Mouse (Mus musculus) ES-Bruce4 (cell line): ENCODE data around the gene Sntb2. TPM values are rescaled to one million over a fixed set of nuclear protein-coding genes. Genes with fewer than 3 reads are reported as not detected.
A peak's percentile ranks its signal among the peaks of the same experiment; 100 is the strongest.

Source experiments
- H3K27ac ChIP-seq: 2 replicates; pipeline ENCODE4 v1.5.1; 2012; ENCODE audit warnings: low read length, inconsistent platforms; ENCODE audit not compliant: insufficient read depth
- H3K27me3 ChIP-seq: 2 replicates; pipeline ENCODE4 v1.6.1; 2012; ENCODE audit warnings: mild to moderate bottlenecking, low read length, inconsistent platforms; ENCODE audit not compliant: control insufficient read depth, poor library complexity, insufficient read depth, severe bottlenecking
- H3K36me3 ChIP-seq: 2 replicates; pipeline ENCODE4 v1.6.1; 2012; ENCODE audit warnings: inconsistent platforms, mild to moderate bottlenecking, low read length, moderate library complexity; ENCODE audit not compliant: control insufficient read depth, poor library complexity, insufficient read depth, severe bottlenecking
- H3K4me1 ChIP-seq: one replicate; pipeline ENCODE4 v1.8.1; 2011; ENCODE audit warnings: low read length; ENCODE audit not compliant: control insufficient read depth, insufficient read depth
- H3K4me3 ChIP-seq: 2 replicates; pipeline ENCODE4 v1.5.1; 2011; ENCODE audit warnings: low read depth, mild to moderate bottlenecking, low read length
- H3K9ac ChIP-seq: 2 replicates; pipeline ENCODE4 v1.6.1; 2012; ENCODE audit warnings: low read depth, mild to moderate bottlenecking, inconsistent platforms; ENCODE audit not compliant: poor library complexity, severe bottlenecking
- H3K9me3 ChIP-seq: replicated peaks from 2 replicates; pipeline ENCODE4 v1.6.1; 2012; ENCODE audit warnings: mild to moderate bottlenecking, low read length, inconsistent platforms; ENCODE audit not compliant: control insufficient read depth, poor library complexity, insufficient read depth, severe bottlenecking
- CTCF ChIP-seq: IDR thresholded peaks from one replicate; pipeline ENCODE4 v1.8.1; 2011; ENCODE audit warnings: low read depth, low read length
- EP300 ChIP-seq: IDR thresholded peaks from 2 replicates; pipeline ENCODE4 v1.6.1; 2011; ENCODE audit warnings: low read depth, low read length; ENCODE audit not compliant: insufficient read depth
- POLR2A ChIP-seq: IDR thresholded peaks from one replicate; pipeline ENCODE4 v1.8.1; 2011; ENCODE audit warnings: low read length; ENCODE audit not compliant: insufficient read depth
- polyA plus RNA-seq: library from polyadenylated mRNA; stranded (reverse); fragments of >200 nt; gene quantifications from 2 replicates; pipeline ENCODE4 v1.2.4, GENCODE M21; 2011; ENCODE audit warnings: low read depth; ENCODE audit not compliant: missing spikeins, insufficient read depth, insufficient read length

The Sntb2 gene
- polyA plus RNA-seq, 1 experiment, result 26.5 TPM

GRCm38 (mm10) chr8:106997416-106997815 lies 61.9 kb downstream of the Sntb2 start:
- TF ChIP-seq CTCF (no peak), EP300 (no peak), POLR2A (no peak)
- no peak overlapping the region for H3K27ac ChIP-seq
- no peaks in the 10 kb centered on the region for H3K27me3 ChIP-seq
- H3K4me1 ChIP-seq, result no peaks in the 10 kb centered on the region
- H3K36me3 ChIP-seq, result peaks cover 63% of the 10 kb centered on the region
- no peak overlapping the region for H3K9ac ChIP-seq
- H3K4me3 ChIP-seq, result no peak overlapping the region
- no peaks in the 10 kb centered on the region for H3K9me3 ChIP-seq

GRCm38 (mm10) chr8:106999068-106999467 lies 63.5 kb downstream of the Sntb2 start:
- Histone ChIP-seq H3K27me3 (no peaks in the 10 kb centered on the region), H3K9ac (no peak overlapping the region), H3K4me3 (no peak overlapping the region), H3K27ac (no peak overlapping the region), H3K36me3 (peaks cover 65% of the 10 kb centered on the region), H3K9me3 (no peaks in the 10 kb centered on the region), H3K4me1 (no peaks in the 10 kb centered on the region)
- TF ChIP-seq EP300, result no peak
- TF ChIP-seq CTCF, result no peak
- no peak for TF ChIP-seq POLR2A

GRCm38 (mm10) chr8:107002532-107002931 lies 67.0 kb downstream of the Sntb2 start:
- Histone ChIP-seq H3K4me3 (no peak overlapping the region), H3K27ac (no peak overlapping the region), H3K4me1 (no peaks in the 10 kb centered on the region), H3K9ac (no peak overlapping the region), H3K27me3 (no peaks in the 10 kb centered on the region), H3K36me3 (peaks cover 57% of the 10 kb centered on the region), H3K9me3 (no peaks in the 10 kb centered on the region)
- TF ChIP-seq POLR2A (no peak), CTCF (peak; percentile 91), EP300 (no peak)

- Histone ChIP-seq H3K27ac (no peak overlapping the region), H3K36me3 (peaks cover 52% of the 10 kb centered on the region), H3K9me3 (no peaks in the 10 kb centered on the region), H3K27me3 (no peaks in the 10 kb centered on the region), H3K4me1 (no peaks in the 10 kb centered on the region), H3K9ac (no peak overlapping the region), H3K4me3 (no peak overlapping the region)
- TF ChIP-seq POLR2A, result no peak
- TF ChIP-seq CTCF, result no peak
- no peak for TF ChIP-seq EP300
Observed at GRCm38 (mm10) chr8:107007795-107008194, 72.2 kb downstream of the Sntb2 start.

- Histone ChIP-seq H3K36me3 (peaks cover 32% of the 10 kb centered on the region), H3K9me3 (no peaks in the 10 kb centered on the region), H3K27ac (no peak overlapping the region), H3K9ac (no peak overlapping the region), H3K4me3 (no peak overlapping the region), H3K27me3 (no peaks in the 10 kb centered on the region), H3K4me1 (no peaks in the 10 kb centered on the region)
- TF ChIP-seq CTCF, result no peak
- no peak for TF ChIP-seq POLR2A
- no peak for TF ChIP-seq EP300
Observed at GRCm38 (mm10) chr8:107012666-107013065, 77.1 kb downstream of the Sntb2 start.

- Histone ChIP-seq H3K27ac (no peak overlapping the region), H3K36me3 (peaks cover 15% of the 10 kb centered on the region), H3K4me3 (no peak overlapping the region), H3K9me3 (no peaks in the 10 kb centered on the region), H3K27me3 (no peaks in the 10 kb centered on the region), H3K9ac (no peak overlapping the region), H3K4me1 (no peaks in the 10 kb centered on the region)
- TF ChIP-seq EP300, result no peak
- no peak for TF ChIP-seq CTCF
- no peak for TF ChIP-seq POLR2A
Observed at GRCm38 (mm10) chr8:107014915-107015314, 79.4 kb downstream of the Sntb2 start.
